Mouse (Mus musculus): ENCODE data around the gene Apbb2. TPM values are rescaled to one million over a fixed set of nuclear protein-coding genes. Genes with fewer than 3 reads are reported as not detected.
A peak's percentile ranks its signal among the peaks of the same experiment; 100 is the strongest.

Apbb2 gene
- polyA plus RNA-seq (2015; fragmentation: Nextera tagmentation; extraction: Ambion mirVana) = 44.0 and 49.8 TPM in 2 replicates

GRCm38 (mm10) chr5:66618597-66618996, at the start of gene Apbb2:
Apbb2 (minus strand) TSS chr5:66618784.
- peak within 1 kb of the TSS; percentile 75 for H3K4me2 ChIP-seq
- ATAC-seq (ENCODE audit: borderline replicate concordance, extremely low read depth, low FRiP score, low TSS enrichment) = peak; percentile 96
- peak within 1 kb of the TSS; percentile 88 for H3K4me3 ChIP-seq
- WGBS = under 1% methylated on average over 39 of the region's 39 CpGs
- no peaks in the 10 kb centered on the region for H3K36me3 ChIP-seq
- peak within 1 kb of the TSS; percentile 99 for H3K27ac ChIP-seq
- H3K27me3 ChIP-seq = no peaks in the 10 kb centered on the region
- peaks cover 53% of the 10 kb centered on the region for H3K4me1 ChIP-seq
- no peaks in the 10 kb centered on the region for H3K9me3 ChIP-seq
- peak within 1 kb of the TSS; percentile 94 for H3K9ac ChIP-seq

GRCm38 (mm10) chr5:66654220-66654619, 35.6 kb upstream of the Apbb2 start:
- H3K9ac ChIP-seq = no peak overlapping the region
- H3K4me2 ChIP-seq = no peak overlapping the region; the same call in 1 of the 2 replicates
- H3K4me1 ChIP-seq = peaks cover 7% of the 10 kb centered on the region
- 7% methylated on average over 5 of the region's 5 CpGs for WGBS
- H3K9me3 ChIP-seq = no peaks in the 10 kb centered on the region
- H3K27ac ChIP-seq = peak overlapping the region; percentile 25; the same call in 1 of the 2 replicates
- ATAC-seq (ENCODE audit: borderline replicate concordance, extremely low read depth, low FRiP score, low TSS enrichment) = peak; percentile 72; the same call in 1 of the 2 replicates
- H3K27me3 ChIP-seq = no peaks in the 10 kb centered on the region
- no peaks in the 10 kb centered on the region for H3K36me3 ChIP-seq
- H3K4me3 ChIP-seq = no peak overlapping the region

- WGBS = 29% methylated on average over 7 of the region's 7 CpGs
- Histone ChIP-seq H3K4me1 (no peaks in the 10 kb centered on the region), H3K27ac (no peak overlapping the region), H3K9me3 (no peaks in the 10 kb centered on the region), H3K27me3 (no peaks in the 10 kb centered on the region), H3K4me3 (no peak overlapping the region), H3K9ac (no peak overlapping the region), H3K4me2 (no peak overlapping the region), H3K36me3 (no peaks in the 10 kb centered on the region)
- no peak for ATAC-seq (ENCODE audit: borderline replicate concordance, extremely low read depth, low FRiP score, low TSS enrichment)
These were observed 28.9 kb upstream of the Apbb2 start for GRCm38 (mm10) chr5:66647504-66647903.

GRCm38 (mm10) chr5:66643260-66643659, 24.7 kb upstream of the Apbb2 start:
- no peak overlapping the region for H3K4me3 ChIP-seq
- no peak overlapping the region for H3K27ac ChIP-seq
- no peak overlapping the region for H3K9ac ChIP-seq
- H3K36me3 ChIP-seq = no peaks in the 10 kb centered on the region
- no peaks in the 10 kb centered on the region for H3K4me1 ChIP-seq
- H3K4me2 ChIP-seq = no peak overlapping the region
- ATAC-seq (ENCODE audit: borderline replicate concordance, extremely low read depth, low FRiP score, low TSS enrichment) = no peak
- no peaks in the 10 kb centered on the region for H3K9me3 ChIP-seq
- H3K27me3 ChIP-seq = no peaks in the 10 kb centered on the region
- WGBS = 71% methylated on average over 5 of the region's 5 CpGs

- WGBS = 81% methylated on average over 4 of the region's 4 CpGs
- Histone ChIP-seq H3K27me3 (no peaks in the 10 kb centered on the region), H3K4me1 (no peaks in the 10 kb centered on the region), H3K4me2 (no peak overlapping the region), H3K9me3 (no peaks in the 10 kb centered on the region), H3K4me3 (no peak overlapping the region), H3K9ac (no peak overlapping the region), H3K27ac (no peak overlapping the region), H3K36me3 (no peaks in the 10 kb centered on the region)
- ATAC-seq (ENCODE audit: borderline replicate concordance, extremely low read depth, low FRiP score, low TSS enrichment) = no peak
These were observed 23.6 kb upstream of the Apbb2 start for GRCm38 (mm10) chr5:66642156-66642555.

- no peak overlapping the region for H3K9ac ChIP-seq
- H3K9me3 ChIP-seq = no peaks in the 10 kb centered on the region
- no peak for ATAC-seq (ENCODE audit: borderline replicate concordance, extremely low read depth, low FRiP score, low TSS enrichment)
- no peaks in the 10 kb centered on the region for H3K4me1 ChIP-seq
- H3K4me3 ChIP-seq = no peak overlapping the region
- 55% methylated on average over 10 of the region's 10 CpGs for WGBS
- no peaks in the 10 kb centered on the region for H3K27me3 ChIP-seq
- H3K36me3 ChIP-seq = no peaks in the 10 kb centered on the region
- no peak overlapping the region for H3K4me2 ChIP-seq
- H3K27ac ChIP-seq = no peak overlapping the region
These were observed 17.0 kb upstream of the Apbb2 start for GRCm38 (mm10) chr5:66635459-66636079.

- no peaks in the 10 kb centered on the region for H3K36me3 ChIP-seq
- WGBS = 60% methylated on average over 7 of the region's 7 CpGs
- no peak overlapping the region for H3K9ac ChIP-seq
- H3K9me3 ChIP-seq = no peaks in the 10 kb centered on the region
- no peak overlapping the region for H3K4me2 ChIP-seq
- ATAC-seq (ENCODE audit: borderline replicate concordance, extremely low read depth, low FRiP score, low TSS enrichment) = no peak
- H3K27me3 ChIP-seq = no peaks in the 10 kb centered on the region
- H3K27ac ChIP-seq = no peak overlapping the region
- no peaks in the 10 kb centered on the region for H3K4me1 ChIP-seq
- H3K4me3 ChIP-seq = no peak overlapping the region
These were observed 9.2 kb upstream of the Apbb2 start for GRCm38 (mm10) chr5:66627805-66628204.

- Histone ChIP-seq H3K27me3 (no peaks in the 10 kb centered on the region), H3K9ac (peak overlapping the region; percentile 50), H3K36me3 (no peaks in the 10 kb centered on the region), H3K4me1 (peaks cover 37% of the 10 kb centered on the region), H3K4me3 (peak overlapping the region; percentile 66), H3K27ac (peak overlapping the region; percentile 76), H3K9me3 (no peaks in the 10 kb centered on the region), H3K4me2 (peak overlapping the region; percentile 75)
- under 1% methylated on average over 40 of the region's 41 CpGs for WGBS
- peak; percentile 56; the same call in 1 of the 2 replicates for ATAC-seq (ENCODE audit: borderline replicate concordance, extremely low read depth, low FRiP score, low TSS enrichment)
These were observed 1.6 kb upstream of the Apbb2 start for GRCm38 (mm10) chr5:66620191-66620625.

- Histone ChIP-seq H3K9ac (peak overlapping the region; percentile 50), H3K4me1 (peaks cover 42% of the 10 kb centered on the region), H3K9me3 (no peaks in the 10 kb centered on the region), H3K36me3 (no peaks in the 10 kb centered on the region), H3K27ac (peak overlapping the region; percentile 76; the same call in 1 of the 2 replicates), H3K4me2 (peak overlapping the region; percentile 75), H3K27me3 (no peaks in the 10 kb centered on the region), H3K4me3 (peak overlapping the region; percentile 66)
- no peak for ATAC-seq (ENCODE audit: borderline replicate concordance, extremely low read depth, low FRiP score, low TSS enrichment)
- WGBS = 34% methylated on average over 8 of the region's 8 CpGs
These were observed 1.1 kb upstream of the Apbb2 start for GRCm38 (mm10) chr5:66619675-66620074.

- WGBS = 23% methylated on average over 11 of the region's 11 CpGs
- peak overlapping the region; percentile 88; the same call in 1 of the 2 replicates for H3K4me3 ChIP-seq
These were observed 611 bp upstream of the Apbb2 start for GRCm38 (mm10) chr5:66619195-66619594.

GRCm38 (mm10) chr5:66617921-66618460, 593 bp downstream of the Apbb2 start:
- peak; percentile 52 for ATAC-seq (ENCODE audit: borderline replicate concordance, extremely low read depth, low FRiP score, low TSS enrichment)
- Histone ChIP-seq H3K9ac (peak overlapping the region; percentile 94), H3K27ac (peak overlapping the region; percentile 99), H3K4me3 (peak overlapping the region; percentile 88), H3K4me1 (peaks cover 59% of the 10 kb centered on the region), H3K9me3 (no peaks in the 10 kb centered on the region), H3K27me3 (no peaks in the 10 kb centered on the region), H3K4me2 (peak overlapping the region; percentile 75), H3K36me3 (no peaks in the 10 kb centered on the region)
- WGBS = 0% methylated on average over 49 of the region's 54 CpGs

More at GRCm38 (mm10) chr5:66619195-66619594, 611 bp upstream of the Apbb2 start:
- Histone ChIP-seq H3K36me3 (no peaks in the 10 kb centered on the region), H3K9me3 (no peaks in the 10 kb centered on the region), H3K27me3 (no peaks in the 10 kb centered on the region), H3K4me1 (peaks cover 47% of the 10 kb centered on the region), H3K4me2 (peak overlapping the region; percentile 75), H3K9ac (no peak overlapping the region), H3K27ac (peak overlapping the region; percentile 58)
- ATAC-seq (ENCODE audit: borderline replicate concordance, extremely low read depth, low FRiP score, low TSS enrichment) = no peak

GRCm38 (mm10) chr5:66614940-66615339, 3.6 kb downstream of the Apbb2 start:
- H3K27me3 ChIP-seq = no peaks in the 10 kb centered on the region
- peaks cover 82% of the 10 kb centered on the region for H3K4me1 ChIP-seq
- 64% methylated on average over 4 of the region's 4 CpGs for whole genome bisulfite sequencing
- no peak overlapping the region for H3K4me3 ChIP-seq
- no peaks in the 10 kb centered on the region for H3K36me3 ChIP-seq
- ATAC-seq (ENCODE audit: borderline replicate concordance, extremely low read depth, low FRiP score, low TSS enrichment) = no peak
- H3K27ac ChIP-seq = no peak overlapping the region
- no peak overlapping the region for H3K9ac ChIP-seq
- no peaks in the 10 kb centered on the region for H3K9me3 ChIP-seq
- no peak overlapping the region for H3K4me2 ChIP-seq

Measured in lung, embryonic 15.5 days (tissue).